Mouse (Mus musculus): ENCODE measurements around the gene Tmsb15l.
"Not testable (repeated sequence)": the region's sequence is repeated elsewhere in the genome, so short reads cannot be mapped to it uniquely, and the experiment has no call there.

DNA sequence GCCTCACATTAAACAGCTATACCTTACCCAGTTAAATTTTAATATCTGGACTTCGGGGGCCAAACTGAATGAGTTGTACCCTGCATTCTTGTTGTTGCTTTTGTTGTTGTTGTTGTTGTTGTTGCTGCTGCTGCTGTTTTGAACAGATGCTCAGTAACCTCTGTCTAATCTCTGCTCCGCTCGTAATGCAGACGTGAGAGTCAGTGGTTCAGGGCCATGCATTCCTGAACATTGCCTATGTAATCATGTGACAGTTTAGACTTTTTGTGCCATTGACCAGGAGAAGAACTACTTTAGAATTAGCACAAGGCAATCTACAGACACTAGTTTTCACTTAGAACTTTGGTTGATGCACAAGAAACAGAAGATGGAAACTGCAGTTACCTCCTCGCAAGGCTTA is 18.4 kb downstream of the Tmsb15l start:
- TF ChIP-seq CTCF (IDR thresholded peaks at IDR 0.05; ENCODE audit: extremely low read depth, insufficient read length, insufficient replicate concordance, low read depth, low read length); POLR2A (IDR thresholded peaks at IDR 0.05; ENCODE audit: low read depth, low read length): not testable (repeated sequence)

Measured in small intestine, adult 2 months (tissue).